Mouse (Mus musculus): ENCODE data around the gene Setd1b. TPM values are rescaled to one million over a fixed set of nuclear protein-coding genes. Genes with fewer than 3 reads are reported as not detected.

Gene Setd1b
- polyA plus RNA-seq, 1 experiment from 2014 or later: 5.4 TPM

Other genes starting within 250 kb of the Setd1b start
- gene Kdm2b, start 152.4 kb upstream of the Setd1b start, polyA plus RNA-seq (2015; fragmentation: Nextera tagmentation; extraction: Ambion mirVana): 7.6 and 8.6 TPM in 2 replicates
- gene Orai1, start 127.1 kb upstream of the Setd1b start, polyA plus RNA-seq (2015; fragmentation: Nextera tagmentation; extraction: Ambion mirVana): 36.8 and 42.5 TPM in 2 replicates
- gene Morn3, start 95.2 kb upstream of the Setd1b start, polyA plus RNA-seq (2015; fragmentation: Nextera tagmentation; extraction: Ambion mirVana): 0.43 TPM in 1 of 2 replicates, not detected in the other
- 3.2 and 4.2 TPM in 2 replicates for gene Tmem120b, start 73.8 kb upstream of the Setd1b start, polyA plus RNA-seq (2015; fragmentation: Nextera tagmentation; extraction: Ambion mirVana)
- gene Rhof, start 9.5 kb upstream of the Setd1b start, polyA plus RNA-seq (2015; fragmentation: Nextera tagmentation; extraction: Ambion mirVana): 17.0 TPM in 2 replicates
- gene Psmd9, start 27.2 kb downstream of the Setd1b start, polyA plus RNA-seq (2015; fragmentation: Nextera tagmentation; extraction: Ambion mirVana): 50.9 and 57.5 TPM in 2 replicates
- gene Hpd, start 40.5 kb downstream of the Setd1b start, polyA plus RNA-seq (2015; fragmentation: Nextera tagmentation; extraction: Ambion mirVana): 3.9 and 4.7 TPM in 2 replicates
- gene Wdr66, start 109.9 kb downstream of the Setd1b start, polyA plus RNA-seq (2015; fragmentation: Nextera tagmentation; extraction: Ambion mirVana): 0.42 and 0.51 TPM in 2 replicates
- 4.2 and 4.7 TPM in 2 replicates for gene Bcl7a, start 201.6 kb downstream of the Setd1b start, polyA plus RNA-seq (2015; fragmentation: Nextera tagmentation; extraction: Ambion mirVana)